Mouse (Mus musculus) forebrain, postnatal 0 days (tissue): ENCODE results near the gene Zbtb16. TPM values are rescaled to one million over a fixed set of nuclear protein-coding genes. Genes with fewer than 3 reads are reported as not detected.
A peak's percentile ranks its signal among the peaks of the same experiment; 100 is the strongest.

Experiments
- ATAC-seq: fragments of 200-750 bp; cut with Nextera tagmentation; 2 replicates; pipeline ENCODE4 v1.8.0; 2017; ENCODE audit warnings: mild to moderate bottlenecking, moderate library complexity
- DNase-seq: peaks from one replicate; pipeline ENCODE4 v3.0.0-alpha.2; 2015
- H3K27ac ChIP-seq: fragments of 300-500 bp; sonication (generic); 2 replicates; pipeline ENCODE4 v1.5.1; 2014; ENCODE audit warnings: low read depth, mild to moderate bottlenecking, antibody characterized with exemption, low read length, moderate library complexity, mixed read lengths
- H3K27me3 ChIP-seq: fragments of 300-500 bp; sonication (generic); 2 replicates; pipeline ENCODE4 v1.6.1; 2014; ENCODE audit warnings: mild to moderate bottlenecking, low read length, mixed read lengths; ENCODE audit not compliant: insufficient read depth
- H3K36me3 ChIP-seq: fragments of 300-500 bp; sonication (generic); 2 replicates; pipeline ENCODE4 v1.6.1; 2014; ENCODE audit warnings: mild to moderate bottlenecking, moderate library complexity; ENCODE audit not compliant: insufficient read depth
- H3K4me1 ChIP-seq: fragments of 300-500 bp; sonication (generic); 2 replicates; pipeline ENCODE4 v1.6.1; 2014; ENCODE audit warnings: antibody characterized with exemption; ENCODE audit not compliant: insufficient read depth
- H3K4me2 ChIP-seq: fragments of 300-500 bp; sonication (generic); 2 replicates; pipeline ENCODE4 v1.6.1; 2014; ENCODE audit warnings: low read depth, mild to moderate bottlenecking, moderate library complexity
- H3K4me3 ChIP-seq: fragments of 300-500 bp; sonication (generic); 2 replicates; pipeline ENCODE4 v1.5.1; 2014; ENCODE audit warnings: low read depth, low read length, mixed read lengths
- H3K9ac ChIP-seq: fragments of 300-500 bp; sonication (generic); 2 replicates; pipeline ENCODE4 v1.6.1; 2014; ENCODE audit warnings: mild to moderate bottlenecking
- H3K9me3 ChIP-seq: fragments of 300-500 bp; sonication (generic); 2 replicates; pipeline ENCODE4 v1.6.1; 2016; ENCODE audit warnings: low read length
- CTCF ChIP-seq: sonication (generic); IDR thresholded peaks from 2 replicates; pipeline ENCODE4 v1.5.1; 2016; ENCODE audit warnings: antibody characterized with exemption, control low read depth, low read depth
- WGBS: fragments of 180-500 bp; shearing (Covaris S2); extraction: QIAGEN DNeasy Blood & Tissue Kit; methylation state at CpG from one replicate; pipeline ENCODE4 v1.1.7; 2014; 5-methylcytosine and 5-hydroxymethylcytosine counted together
- polyA plus RNA-seq: library from polyadenylated mRNA; unstranded; fragments of >200 nt; fragmentation: Nextera tagmentation; extraction: Ambion mirVana; gene quantifications from 2 replicates; pipeline ENCODE4 v1.2.1, GENCODE M21; 2015
- total RNA-seq: library from RNA; depleted of rRNA; stranded (reverse); fragments of >200 nt; gene quantifications from 2 replicates; pipeline ENCODE4 v1.2.3, GENCODE M21; 2014

The Zbtb16 gene
- total and polyA plus RNA-seq, 2 experiments from 2014 or later: 6.8 to 12.6 TPM

GRCm38 (mm10) chr9:48725161-48725560 is 110.9 kb downstream of the Zbtb16 start:
- Histone ChIP-seq H3K4me3 (no peak overlapping the region), H3K4me1 (peaks cover 20% of the 10 kb centered on the region), H3K27ac (no peak overlapping the region), H3K27me3 (no peaks in the 10 kb centered on the region; the same call in 1 of the 2 replicates), H3K36me3 (no peaks in the 10 kb centered on the region), H3K4me2 (no peak overlapping the region), H3K9me3 (no peaks in the 10 kb centered on the region), H3K9ac (no peak overlapping the region)
- ATAC-seq: no peak
- TF ChIP-seq CTCF: no peak
- 94% methylated on average over 6 of the region's 6 CpGs for WGBS
- DNase-seq: no peak

- DNase-seq (no peak), ATAC-seq (no peak)
- peaks cover 20% of the 10 kb centered on the region for H3K4me1 ChIP-seq
- H3K27me3 ChIP-seq: no peaks in the 10 kb centered on the region; the same call in 1 of the 2 replicates
- H3K4me3 ChIP-seq: no peak overlapping the region
- H3K9me3 ChIP-seq: no peaks in the 10 kb centered on the region
- no peak overlapping the region for H3K27ac ChIP-seq
- 73% methylated on average over 3 of the region's 3 CpGs for WGBS
- H3K9ac ChIP-seq: no peak overlapping the region
- H3K36me3 ChIP-seq: no peaks in the 10 kb centered on the region
- H3K4me2 ChIP-seq: no peak overlapping the region
- no peak for TF ChIP-seq CTCF
Measured at GRCm38 (mm10) chr9:48724733-48725132, 111.3 kb downstream of the Zbtb16 start.

- TF ChIP-seq CTCF: no peak
- DNase-seq: no peak
- H3K4me3 ChIP-seq: no peak overlapping the region
- H3K4me2 ChIP-seq: no peak overlapping the region
- peak overlapping the region; percentile 70 for H3K27ac ChIP-seq
- peak; percentile 27; the same call in 1 of the 2 replicates for ATAC-seq
- no peak overlapping the region for H3K9ac ChIP-seq
- 46% methylated on average over 10 of the region's 10 CpGs for WGBS
- no peaks in the 10 kb centered on the region; the same call in 1 of the 2 replicates for H3K27me3 ChIP-seq
- no peaks in the 10 kb centered on the region for H3K36me3 ChIP-seq
- no peaks in the 10 kb centered on the region for H3K9me3 ChIP-seq
- peaks cover 18% of the 10 kb centered on the region for H3K4me1 ChIP-seq
Measured at GRCm38 (mm10) chr9:48723511-48724304, 112.3 kb downstream of the Zbtb16 start.

GRCm38 (mm10) chr9:48723025-48723424 is 113.0 kb downstream of the Zbtb16 start:
- H3K36me3 ChIP-seq: no peaks in the 10 kb centered on the region
- no peak for ATAC-seq
- TF ChIP-seq CTCF: no peak
- no peaks in the 10 kb centered on the region for H3K9me3 ChIP-seq
- H3K27ac ChIP-seq: no peak overlapping the region
- WGBS: 50% methylated on average over 3 of the region's 3 CpGs
- H3K27me3 ChIP-seq: no peaks in the 10 kb centered on the region; the same call in 1 of the 2 replicates
- no peak overlapping the region for H3K4me2 ChIP-seq
- no peak overlapping the region for H3K4me3 ChIP-seq
- no peak for DNase-seq
- H3K4me1 ChIP-seq: peaks cover 11% of the 10 kb centered on the region
- H3K9ac ChIP-seq: no peak overlapping the region

GRCm38 (mm10) chr9:48722261-48722920 is 113.6 kb downstream of the Zbtb16 start:
- Histone ChIP-seq H3K9me3 (no peaks in the 10 kb centered on the region), H3K4me3 (no peak overlapping the region), H3K4me2 (no peak overlapping the region), H3K27ac (no peak overlapping the region), H3K36me3 (no peaks in the 10 kb centered on the region), H3K9ac (no peak overlapping the region), H3K4me1 (peaks cover 7% of the 10 kb centered on the region; the same call in 1 of the 2 replicates), H3K27me3 (no peaks in the 10 kb centered on the region; the same call in 1 of the 2 replicates)
- 89% methylated on average over 3 of the region's 3 CpGs for WGBS
- TF ChIP-seq CTCF: no peak
- DNase-seq (no peak), ATAC-seq (no peak)

- H3K27ac ChIP-seq: no peak overlapping the region
- H3K4me1 ChIP-seq: peaks cover 7% of the 10 kb centered on the region; the same call in 1 of the 2 replicates
- WGBS: 86% methylated on average over 6 of the region's 6 CpGs
- no peak for ATAC-seq
- H3K9ac ChIP-seq: no peak overlapping the region
- no peak overlapping the region for H3K4me2 ChIP-seq
- H3K4me3 ChIP-seq: no peak overlapping the region
- DNase-seq: no peak
- no peaks in the 10 kb centered on the region; the same call in 1 of the 2 replicates for H3K27me3 ChIP-seq
- no peaks in the 10 kb centered on the region for H3K9me3 ChIP-seq
- H3K36me3 ChIP-seq: peaks cover 2% of the 10 kb centered on the region; the same call in 1 of the 2 replicates
- no peak for TF ChIP-seq CTCF
Measured at GRCm38 (mm10) chr9:48721655-48722054, 114.4 kb downstream of the Zbtb16 start.

- DNase-seq: no peak
- Histone ChIP-seq H3K9me3 (no peaks in the 10 kb centered on the region), H3K4me2 (no peak overlapping the region), H3K36me3 (peaks cover 4% of the 10 kb centered on the region; the same call in 1 of the 2 replicates), H3K27ac (no peak overlapping the region), H3K4me1 (peaks cover 7% of the 10 kb centered on the region; the same call in 1 of the 2 replicates), H3K4me3 (no peak overlapping the region), H3K9ac (no peak overlapping the region), H3K27me3 (no peaks in the 10 kb centered on the region; the same call in 1 of the 2 replicates)
- 69% methylated on average over 3 of the region's 3 CpGs for WGBS
- no peak for TF ChIP-seq CTCF
- ATAC-seq: no peak
Measured at GRCm38 (mm10) chr9:48721172-48721571, 114.8 kb downstream of the Zbtb16 start.
